Mouse (Mus musculus) embryonic facial prominence, embryonic 14.5 days (tissue): Measurements from ENCODE around the gene Exoc5. TPM values are rescaled to one million over a fixed set of nuclear protein-coding genes. Genes with fewer than 3 reads are reported as not detected.

Experiments
- ATAC-seq: fragments of 200-750 bp; cut with Nextera tagmentation; 2 replicates; pipeline ENCODE4 v1.8.0; 2017; ENCODE audit warnings: low read depth, moderate number of reproducible peaks, moderate TSS enrichment
- DNase-seq: peaks from one replicate; pipeline ENCODE4 v3.0.0-alpha.2; 2015; ENCODE audit warnings: low spot score
- H3K27ac ChIP-seq: fragments of 300-500 bp; sonication (generic); replicated peaks from 2 replicates; pipeline ENCODE4 v1.5.1; 2014; ENCODE audit warnings: low read depth, mild to moderate bottlenecking, low read length, moderate library complexity
- H3K27me3 ChIP-seq: fragments of 300-500 bp; sonication (generic); replicated peaks from 2 replicates; pipeline ENCODE4 v1.6.1; 2014; ENCODE audit warnings: low read length; ENCODE audit not compliant: control insufficient read depth, insufficient read depth
- H3K36me3 ChIP-seq: fragments of 300-500 bp; sonication (generic); 2 replicates; pipeline ENCODE4 v1.6.1; 2014; ENCODE audit warnings: low read length, mixed read lengths; ENCODE audit not compliant: control insufficient read depth, insufficient read depth
- H3K4me1 ChIP-seq: fragments of 300-500 bp; sonication (generic); 2 replicates; pipeline ENCODE4 v1.6.1; 2014; ENCODE audit warnings: antibody characterized with exemption, low read length; ENCODE audit not compliant: control insufficient read depth, insufficient read depth
- H3K4me2 ChIP-seq: fragments of 300-500 bp; sonication (generic); 2 replicates; pipeline ENCODE4 v1.6.1; 2014; ENCODE audit warnings: low read depth, mild to moderate bottlenecking, low read length, moderate library complexity, mixed read lengths
- H3K4me3 ChIP-seq: fragments of 300-500 bp; sonication (generic); 2 replicates; pipeline ENCODE4 v1.5.1; 2014; ENCODE audit warnings: low read depth, mild to moderate bottlenecking, low read length
- H3K9ac ChIP-seq: fragments of 300-500 bp; sonication (generic); 2 replicates; pipeline ENCODE4 v1.6.1; 2014; ENCODE audit warnings: low read depth, mild to moderate bottlenecking, low read length, moderate library complexity, mixed read lengths
- H3K9me3 ChIP-seq: fragments of 300-500 bp; sonication (generic); 2 replicates; pipeline ENCODE4 v1.6.1; 2016; ENCODE audit warnings: low read length; ENCODE audit not compliant: control insufficient read depth
- WGBS: fragments of 180-500 bp; shearing (Covaris S2); extraction: QIAGEN DNeasy Blood & Tissue Kit; methylation state at CpG from one replicate; pipeline ENCODE4 v1.1.7; 2014; 5-methylcytosine and 5-hydroxymethylcytosine counted together
- polyA plus RNA-seq: library from polyadenylated mRNA; unstranded; fragments of >200 nt; fragmentation: Nextera tagmentation; extraction: Ambion mirVana; gene quantifications from 2 replicates; pipeline ENCODE4 v1.2.1, GENCODE M21; 2014

Gene Exoc5
- polyA plus RNA-seq, 1 experiment from 2014 or later: 48.6 TPM

DNA sequence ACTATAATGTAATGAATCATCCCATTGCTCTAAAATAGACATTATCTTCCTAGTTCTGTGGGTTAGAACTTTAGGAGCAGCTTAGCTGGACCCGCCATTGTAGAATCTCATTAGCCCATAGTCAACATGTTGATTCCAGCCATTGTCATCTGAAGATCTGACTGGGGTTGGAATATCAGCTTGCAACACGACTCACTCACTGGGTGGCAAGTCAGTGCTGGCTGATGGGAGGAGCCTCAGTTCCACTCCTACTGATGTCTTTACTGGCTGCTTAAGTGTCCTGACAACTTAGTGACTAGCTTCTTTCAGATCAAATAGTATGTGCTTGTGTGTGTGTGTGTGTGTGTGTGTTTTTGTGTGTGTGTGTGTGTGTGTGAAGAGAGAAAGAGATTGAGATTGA, 7.9 kb upstream of the Exoc5 start:
- ATAC-seq (no peak), DNase-seq (no peak)
- no peak overlapping the region for H3K4me3 ChIP-seq
- WGBS: 65% methylated on average over 2 of the region's 2 CpGs
- H3K4me1 ChIP-seq: no peaks in the 10 kb centered on the region
- no peaks in the 10 kb centered on the region for H3K9me3 ChIP-seq
- no peak overlapping the region for H3K9ac ChIP-seq
- no peak overlapping the region for H3K4me2 ChIP-seq
- H3K27ac ChIP-seq: no peak overlapping the region
- no peaks in the 10 kb centered on the region for H3K27me3 ChIP-seq
- H3K36me3 ChIP-seq: peaks cover 23% of the 10 kb centered on the region

DNA sequence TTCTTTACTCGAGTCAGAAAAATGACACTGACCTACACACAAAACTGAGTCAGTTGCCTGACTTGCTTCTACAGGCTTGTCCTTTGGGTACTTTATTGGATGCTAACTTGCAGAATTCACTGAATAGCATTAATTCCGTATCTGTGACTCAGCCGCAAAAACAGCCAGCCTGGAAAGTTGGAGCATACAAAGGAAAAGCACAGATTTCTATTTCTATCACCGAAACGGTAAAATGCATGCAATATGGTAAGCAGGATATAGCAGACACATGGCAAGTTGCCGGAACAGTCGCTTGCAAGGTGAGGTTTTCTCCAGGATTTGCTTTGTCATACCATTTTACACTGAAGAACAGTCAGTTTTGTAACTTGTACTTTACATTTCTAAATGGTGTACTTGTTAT, 7.4 kb upstream of the Exoc5 start:
- DNase-seq: no peak
- Histone ChIP-seq H3K27ac (no peak overlapping the region), H3K4me3 (no peak overlapping the region), H3K4me1 (no peaks in the 10 kb centered on the region), H3K27me3 (no peaks in the 10 kb centered on the region), H3K9ac (no peak overlapping the region), H3K4me2 (no peak overlapping the region), H3K9me3 (no peaks in the 10 kb centered on the region), H3K36me3 (peaks cover 23% of the 10 kb centered on the region)
- ATAC-seq: no peak
- 92% methylated on average over 7 of the region's 7 CpGs for WGBS

DNA sequence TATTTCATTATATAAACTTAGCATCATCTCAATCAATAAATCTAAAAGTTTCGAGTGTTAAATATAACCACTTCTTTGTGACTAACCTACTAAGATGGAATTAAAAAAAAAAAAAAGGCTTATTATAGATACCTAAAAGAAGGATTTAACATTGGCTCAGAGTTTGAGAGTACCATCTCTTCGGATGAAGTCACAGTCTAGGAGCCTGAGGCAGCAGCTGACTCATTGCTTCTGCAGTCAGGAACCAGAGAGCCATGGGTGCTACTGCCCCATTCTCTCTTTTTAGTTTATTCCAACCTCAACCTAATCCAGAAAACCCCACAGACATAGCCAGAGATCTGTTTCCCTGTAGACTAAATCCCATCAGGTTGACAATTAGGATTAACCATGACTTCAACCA, 6.4 kb upstream of the Exoc5 start:
- H3K9me3 ChIP-seq: no peaks in the 10 kb centered on the region
- H3K9ac ChIP-seq: no peak overlapping the region
- H3K4me2 ChIP-seq: no peak overlapping the region
- peaks cover 23% of the 10 kb centered on the region for H3K36me3 ChIP-seq
- ATAC-seq: no peak
- peaks cover 1% of the 10 kb centered on the region; the same call in 1 of the 2 replicates for H3K4me1 ChIP-seq
- WGBS: 89% methylated on average over 2 of the region's 2 CpGs
- DNase-seq: no peak
- no peak overlapping the region for H3K27ac ChIP-seq
- H3K4me3 ChIP-seq: no peak overlapping the region
- no peaks in the 10 kb centered on the region for H3K27me3 ChIP-seq

DNA sequence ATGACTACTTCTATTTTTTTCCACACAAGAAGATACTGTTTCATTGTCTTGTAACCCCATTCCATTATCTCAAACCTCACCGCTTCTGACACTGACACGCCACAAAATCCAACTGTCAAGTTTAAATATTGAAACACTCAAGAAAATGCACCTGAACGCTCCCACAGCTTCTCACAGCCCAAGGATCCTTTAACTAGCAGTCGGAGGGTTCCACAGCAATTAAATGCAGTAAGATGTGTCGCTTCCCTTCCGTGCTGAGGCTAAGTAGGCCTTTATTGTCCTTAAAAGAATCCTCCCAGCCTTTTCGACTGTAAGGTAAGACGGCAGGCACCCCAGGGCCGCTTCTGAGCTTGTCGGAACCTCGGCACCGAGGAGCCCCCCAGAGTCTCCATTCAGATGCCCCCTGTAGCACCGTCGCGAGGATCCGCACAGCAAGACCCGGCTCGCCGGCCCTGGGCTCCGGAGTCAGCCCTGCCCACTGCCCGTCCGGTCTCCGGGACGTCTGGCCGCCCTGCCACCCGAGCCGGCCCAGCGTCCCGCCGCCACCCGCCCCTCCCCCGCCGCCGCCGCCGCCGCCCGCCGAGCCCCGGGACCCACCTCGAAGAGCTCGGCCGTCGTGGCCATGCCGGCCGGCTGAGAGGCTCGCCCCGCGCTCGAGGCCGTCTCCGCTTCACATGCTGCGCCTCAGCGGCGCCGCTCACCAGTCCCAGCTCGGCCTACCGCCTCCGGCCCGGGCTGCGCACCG, 752 bp downstream of the Exoc5 start, which contains the start of gene Ap5m1:
Ap5m1 (plus strand) TSS at position 569 of the 745 bp plus-strand sequence.
- DNase-seq: peak; percentile 28
- no peaks in the 10 kb centered on the region for H3K36me3 ChIP-seq
- WGBS: 2% methylated on average over 19 of the region's 62 CpGs

DNA sequence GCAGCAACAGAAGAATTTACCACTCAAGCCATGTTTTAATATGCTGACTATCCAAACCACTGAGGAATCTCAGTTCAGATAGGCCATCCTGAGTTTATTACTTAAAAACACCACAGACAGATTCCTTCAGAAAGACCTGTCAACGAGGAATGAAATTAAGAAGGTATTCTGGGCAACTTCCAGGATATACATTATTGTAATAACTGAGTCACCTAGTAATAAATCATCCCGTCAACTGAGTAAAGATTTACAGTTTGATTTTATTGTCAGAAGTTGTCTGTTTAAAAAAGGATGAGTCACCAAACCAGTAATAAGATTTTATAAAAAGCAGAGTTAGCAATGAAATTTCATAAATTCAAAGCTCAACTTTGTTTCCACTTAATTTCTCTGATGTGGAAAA, 2.6 kb downstream of the Exoc5 start:
- no peak for ATAC-seq

More for the DNA sequence above, 752 bp downstream of the Exoc5 start, which contains the start of gene Ap5m1:
- peak within 1 kb of the TSS; percentile 96 for H3K9ac ChIP-seq
- peak; percentile 81 for ATAC-seq
- peak within 1 kb of the TSS; percentile 89 for H3K4me3 ChIP-seq
- H3K9me3 ChIP-seq: no peaks in the 10 kb centered on the region
- peak within 1 kb of the TSS; percentile 98 for H3K27ac ChIP-seq
- H3K4me1 ChIP-seq: peaks cover 16% of the 10 kb centered on the region
- H3K4me2 ChIP-seq: peak within 1 kb of the TSS; percentile 63
- H3K27me3 ChIP-seq: no peaks in the 10 kb centered on the region

DNA sequence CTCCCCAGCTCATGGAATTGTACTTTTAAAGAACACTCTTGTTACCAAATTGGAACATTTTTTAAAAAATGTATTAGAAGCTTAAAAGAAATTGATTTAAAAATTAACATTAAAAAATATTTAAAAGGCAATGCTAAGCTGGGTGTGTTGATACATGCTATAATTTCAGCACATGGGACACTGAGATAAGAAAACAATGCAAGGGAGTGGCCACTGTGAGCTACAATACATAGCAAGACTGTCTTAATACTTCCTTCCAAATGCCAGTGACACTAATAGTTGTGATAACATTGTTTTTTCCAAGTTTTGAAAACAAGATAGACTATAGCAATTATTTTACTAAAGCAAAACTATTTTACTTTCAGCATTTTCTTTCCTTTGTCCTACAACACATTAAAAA, 17.0 kb downstream of the Exoc5 start:
- DNase-seq: no peak
- no peaks in the 10 kb centered on the region for H3K27me3 ChIP-seq
- 0 out of 2 replicates have a peak, but pooled peaks cover 5% of the 10 kb centered on the region for H3K36me3 ChIP-seq
- no peak for ATAC-seq
- H3K9ac ChIP-seq: no peak overlapping the region
- H3K4me2 ChIP-seq: no peak overlapping the region
- no peaks in the 10 kb centered on the region for H3K9me3 ChIP-seq
- H3K4me3 ChIP-seq: no peak overlapping the region
- H3K4me1 ChIP-seq: no peaks in the 10 kb centered on the region
- no peak overlapping the region for H3K27ac ChIP-seq

More for the DNA sequence above, 2.6 kb downstream of the Exoc5 start:
- H3K27me3 ChIP-seq: no peaks in the 10 kb centered on the region
- H3K27ac ChIP-seq: no peak overlapping the region
- WGBS: 66% methylated on average over 2 of the region's 2 CpGs
- H3K4me2 ChIP-seq: no peak overlapping the region
- no peaks in the 10 kb centered on the region for H3K9me3 ChIP-seq
- no peak overlapping the region for H3K4me3 ChIP-seq
- H3K4me1 ChIP-seq: peaks cover 16% of the 10 kb centered on the region
- DNase-seq: no peak
- H3K36me3 ChIP-seq: no peaks in the 10 kb centered on the region
- H3K9ac ChIP-seq: no peak overlapping the region

DNA sequence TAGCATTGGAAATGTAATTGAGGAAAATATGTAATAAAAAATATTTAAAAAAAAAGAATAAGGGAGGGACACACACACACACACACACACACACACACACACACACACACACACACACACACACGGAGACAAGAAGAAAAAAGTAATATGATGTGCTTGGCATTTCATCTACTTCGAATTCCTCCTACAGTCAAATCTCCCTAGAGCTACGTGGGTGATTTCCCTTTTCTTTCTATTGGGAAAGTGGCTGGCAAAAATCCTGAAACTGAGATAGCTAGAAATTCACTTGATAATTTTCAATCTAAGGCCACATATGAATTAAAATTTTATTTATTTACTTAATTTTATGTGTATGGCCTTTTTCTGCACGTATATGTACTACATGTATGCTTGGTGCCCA, 20.8 kb downstream of the Exoc5 start:
- Histone ChIP-seq H3K27me3 (no peaks in the 10 kb centered on the region), H3K4me1 (no peaks in the 10 kb centered on the region), H3K4me2 (no peak overlapping the region), H3K9ac (no peak overlapping the region), H3K9me3 (no peaks in the 10 kb centered on the region), H3K4me3 (no peak overlapping the region), H3K36me3 (0 out of 2 replicates have a peak, but pooled peaks cover 5% of the 10 kb centered on the region), H3K27ac (no peak overlapping the region)
- ATAC-seq (no peak), DNase-seq (no peak)
- 91% methylated on average over 4 of the region's 4 CpGs for WGBS

DNA sequence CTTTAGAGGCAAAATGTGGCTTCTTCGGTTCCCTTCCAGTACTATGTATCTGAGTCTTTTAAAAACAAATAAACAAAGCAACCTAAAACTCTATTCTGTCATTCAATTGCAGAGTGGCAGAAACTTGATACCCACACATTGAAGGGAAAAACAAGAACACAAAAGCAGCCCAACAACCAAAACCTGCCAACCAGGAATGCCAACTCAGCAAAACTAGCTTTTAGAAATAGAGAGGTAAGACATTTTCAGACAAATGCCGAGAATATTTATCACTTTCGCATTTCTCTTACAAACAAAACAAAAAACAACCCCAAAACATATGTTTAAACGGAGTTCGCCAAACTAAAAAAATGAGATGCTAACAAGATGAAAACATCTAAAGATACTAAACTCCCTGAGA, 37.5 kb downstream of the Exoc5 start:
- 84% methylated on average over 5 of the region's 5 CpGs for WGBS

More for the DNA sequence above, 37.5 kb downstream of the Exoc5 start:
- no peak overlapping the region for H3K4me2 ChIP-seq
- no peaks in the 10 kb centered on the region for H3K4me1 ChIP-seq
- no peaks in the 10 kb centered on the region for H3K27me3 ChIP-seq
- H3K9me3 ChIP-seq: 0 out of 2 replicates have a peak, but pooled peaks cover 4% of the 10 kb centered on the region
- ATAC-seq (no peak), DNase-seq (no peak)
- no peak overlapping the region for H3K9ac ChIP-seq
- no peak overlapping the region for H3K27ac ChIP-seq
- peaks cover 35% of the 10 kb centered on the region for H3K36me3 ChIP-seq
- H3K4me3 ChIP-seq: no peak overlapping the region
